Mouse (Mus musculus) forebrain, embryonic 10.5 days (tissue): Measurements from ENCODE around the gene Hist1h4f. TPM values are rescaled to one million over a fixed set of nuclear protein-coding genes. Genes with fewer than 3 reads are reported as not detected.
"Not testable (repeated sequence)": the region's sequence is repeated elsewhere in the genome, so short reads cannot be mapped to it uniquely, and the experiment has no call there.

Experiments used
- DNase-seq: peaks from one replicate; pipeline ENCODE4 v3.0.0-alpha.2; 2017; ENCODE audit warnings: low spot score; ENCODE audit errors: extremely low spot score
- H3K27ac ChIP-seq: fragments of 300-500 bp; sonication (generic); 2 replicates; pipeline ENCODE4 v1.5.1; 2016; ENCODE audit warnings: mild to moderate bottlenecking
- H3K27me3 ChIP-seq: fragments of 300-500 bp; sonication (generic); 2 replicates; pipeline ENCODE4 v1.6.1; 2016; ENCODE audit warnings: mild to moderate bottlenecking; ENCODE audit not compliant: poor library complexity, severe bottlenecking
- H3K36me3 ChIP-seq: fragments of 300-500 bp; sonication (generic); replicated peaks from 2 replicates; pipeline ENCODE4 v1.6.1; 2016; ENCODE audit warnings: mild to moderate bottlenecking, moderate library complexity
- H3K4me1 ChIP-seq: fragments of 300-500 bp; sonication (generic); 2 replicates; pipeline ENCODE4 v1.6.1; 2016
- H3K4me3 ChIP-seq: fragments of 300-500 bp; sonication (generic); 2 replicates; pipeline ENCODE4 v1.5.1; 2016; ENCODE audit warnings: mild to moderate bottlenecking, moderate library complexity
- H3K9me3 ChIP-seq: fragments of 300-500 bp; sonication (generic); 2 replicates; pipeline ENCODE4 v1.6.1; 2016; ENCODE audit warnings: mild to moderate bottlenecking, moderate library complexity
- WGBS: fragments of 180-500 bp; shearing (Covaris S2); methylation state at CpG from one replicate; pipeline ENCODE4 v1.1.7; 2016; 5-methylcytosine and 5-hydroxymethylcytosine counted together
- polyA plus RNA-seq: library from polyadenylated mRNA; unstranded; fragments of >200 nt; fragmentation: Nextera tagmentation; extraction: Ambion mirVana; gene quantifications from 2 replicates; pipeline ENCODE4 v1.2.1, GENCODE M21; 2016

Gene Hist1h4f
- 0.53 and 0.60 TPM in 2 replicates for polyA plus RNA-seq

GRCm38 (mm10) chr13:23551146-23551834 lies at the start of gene Hist1h4f:
Gene Hist1h4f (minus strand): TSS chr13:23551648.
- not testable (repeated sequence) for H3K36me3 ChIP-seq, H3K9me3 ChIP-seq, H3K27me3 ChIP-seq
- peak within 1 kb of the TSS; percentile 98 for H3K27ac ChIP-seq
- H3K4me3 ChIP-seq = peak within 1 kb of the TSS; percentile 54
- DNase-seq = peak; percentile 93
- peaks cover 45% of the 10 kb centered on the region for H3K4me1 ChIP-seq
- WGBS = under 1% methylated on average over 47 of the region's 47 CpGs

- Histone ChIP-seq H3K9me3 (no peaks in the 10 kb centered on the region), H3K27me3 (no peaks in the 10 kb centered on the region), H3K4me3 (no peak overlapping the region), H3K27ac (no peak overlapping the region), H3K4me1 (no peaks in the 10 kb centered on the region), H3K36me3 (0 out of 2 replicates have a peak, but pooled peaks cover 3% of the 10 kb centered on the region)
- DNase-seq = peak; percentile 71
- WGBS = 8% methylated on average over 9 of the region's 9 CpGs
Observed at GRCm38 (mm10) chr13:23597957-23598356, 46.5 kb upstream of the Hist1h4f start.

DNA sequence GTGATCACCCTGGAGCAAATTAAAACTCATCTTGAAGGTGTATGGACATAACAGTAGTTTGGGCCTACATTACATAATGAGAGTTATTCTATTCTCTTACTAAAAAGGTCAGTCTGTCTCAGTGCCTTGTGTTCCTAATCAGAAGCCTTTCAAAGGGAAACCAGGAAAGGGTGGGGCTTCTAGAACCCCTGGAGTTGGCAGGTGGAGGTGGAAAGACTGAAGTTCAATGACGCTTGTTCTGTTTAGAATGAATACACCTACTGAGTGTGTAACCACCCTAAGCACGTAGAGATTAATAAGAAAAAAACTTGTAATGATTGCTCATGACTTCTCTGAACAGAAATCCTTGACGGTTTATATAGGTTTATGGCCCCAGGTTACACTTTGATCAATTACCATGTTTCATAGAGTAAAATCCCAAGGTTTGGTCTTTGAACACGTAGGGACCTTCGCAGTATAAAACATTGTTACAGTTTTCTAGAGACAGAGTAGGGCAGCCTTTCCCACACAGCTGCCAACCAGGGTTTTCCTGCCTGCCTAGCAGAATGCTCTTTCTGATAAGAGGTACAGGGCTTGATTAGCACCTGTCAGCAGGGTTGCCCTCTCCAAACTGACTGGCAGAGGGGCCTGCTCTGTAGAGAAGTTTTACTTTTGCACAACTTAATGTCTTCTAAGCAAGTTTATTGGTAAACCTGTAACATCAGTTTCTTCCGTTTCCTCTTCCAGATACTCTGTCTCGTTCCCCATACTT lies 44.3 kb upstream of the Hist1h4f start:
- H3K4me1 ChIP-seq = no peaks in the 10 kb centered on the region
- 84% methylated on average over 7 of the region's 7 CpGs for WGBS
- no peak for DNase-seq
- no peak overlapping the region for H3K4me3 ChIP-seq
- no peaks in the 10 kb centered on the region for H3K36me3 ChIP-seq
- no peak overlapping the region for H3K27ac ChIP-seq
- no peaks in the 10 kb centered on the region for H3K27me3 ChIP-seq
- no peaks in the 10 kb centered on the region for H3K9me3 ChIP-seq

GRCm38 (mm10) chr13:23595185-23595584 lies 43.7 kb upstream of the Hist1h4f start:
- Histone ChIP-seq H3K4me1 (no peaks in the 10 kb centered on the region), H3K9me3 (no peaks in the 10 kb centered on the region)

DNA sequence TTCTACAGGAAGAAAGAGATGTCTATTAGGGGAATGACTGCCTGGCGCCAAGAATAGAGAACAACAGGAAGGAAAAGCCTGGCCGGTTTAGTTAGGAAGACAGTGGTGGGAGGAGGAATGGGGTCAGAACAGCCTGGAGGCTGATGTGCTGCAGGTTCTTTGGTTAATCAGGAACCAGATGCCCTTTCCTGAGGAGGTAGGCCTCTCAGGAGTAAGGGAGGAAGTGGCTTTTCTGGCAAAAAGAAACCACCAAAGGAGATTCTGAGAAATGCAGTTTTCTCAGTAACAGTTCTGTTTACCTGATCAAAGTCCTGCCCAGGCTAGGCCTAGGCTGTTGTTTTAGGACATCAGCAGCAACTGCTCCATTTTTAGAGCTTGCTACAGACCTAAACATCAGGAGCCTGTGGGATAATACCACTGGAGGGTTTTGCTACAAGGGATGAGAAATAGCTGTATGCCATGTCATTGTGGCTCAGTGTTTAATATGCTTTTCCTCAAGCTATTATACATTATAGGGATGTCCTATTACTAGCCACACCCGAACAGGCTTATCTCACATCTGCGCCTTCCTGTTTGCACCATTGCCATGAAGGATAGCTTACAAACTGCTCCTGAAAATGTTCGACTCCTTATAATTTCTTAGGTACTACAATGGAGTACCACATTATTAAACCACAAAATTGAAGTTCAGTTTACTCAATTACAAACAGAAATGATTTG lies 41.8 kb upstream of the Hist1h4f start:
- H3K27me3 ChIP-seq = no peaks in the 10 kb centered on the region
- no peaks in the 10 kb centered on the region for H3K36me3 ChIP-seq
- H3K4me1 ChIP-seq = no peaks in the 10 kb centered on the region
- H3K9me3 ChIP-seq = no peaks in the 10 kb centered on the region
- no peak for DNase-seq
- WGBS = 84% methylated on average over 5 of the region's 5 CpGs
- H3K4me3 ChIP-seq = no peak overlapping the region
- peak overlapping the region; percentile 27 for H3K27ac ChIP-seq

More at GRCm38 (mm10) chr13:23595185-23595584, 43.7 kb upstream of the Hist1h4f start:
- Histone ChIP-seq H3K36me3 (no peaks in the 10 kb centered on the region), H3K4me3 (no peak overlapping the region), H3K27ac (no peak overlapping the region), H3K27me3 (no peaks in the 10 kb centered on the region)
- WGBS = 80% methylated on average over 2 of the region's 2 CpGs
- DNase-seq = no peak

DNA sequence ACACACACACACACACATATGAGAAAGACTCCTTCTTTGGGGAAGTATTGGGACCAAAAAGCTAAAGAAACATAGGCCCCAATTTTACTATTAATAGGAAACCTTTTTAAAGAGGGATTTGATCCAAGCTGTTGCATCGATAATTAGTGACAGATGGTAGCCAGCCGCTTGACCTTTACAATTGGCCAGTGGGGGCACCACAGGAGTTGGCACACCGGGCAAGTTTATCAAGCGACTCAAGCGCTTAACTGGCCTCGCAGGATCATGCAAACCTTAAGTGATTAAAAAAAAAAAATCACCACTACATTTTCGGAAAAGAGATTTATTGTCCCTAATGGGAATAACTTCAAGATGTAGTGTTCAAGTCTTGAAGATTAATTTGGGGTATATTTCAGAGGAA lies 41.2 kb upstream of the Hist1h4f start:
- Histone ChIP-seq H3K27ac (0 out of 2 replicates have a peak overlapping the region, but pooled peaks have one; percentile 27), H3K4me1 (no peaks in the 10 kb centered on the region), H3K9me3 (no peaks in the 10 kb centered on the region), H3K27me3 (no peaks in the 10 kb centered on the region), H3K36me3 (no peaks in the 10 kb centered on the region), H3K4me3 (no peak overlapping the region)
- 89% methylated on average over 7 of the region's 7 CpGs for WGBS
- no peak for DNase-seq

GRCm38 (mm10) chr13:23591886-23592285 lies 40.4 kb upstream of the Hist1h4f start:
- H3K4me1 ChIP-seq, DNase-seq, H3K9me3 ChIP-seq, H3K27me3 ChIP-seq, H3K27ac ChIP-seq, H3K4me3 ChIP-seq, H3K36me3 ChIP-seq: not testable (repeated sequence)
- 94% methylated on average over 7 of the region's 7 CpGs for WGBS

DNA sequence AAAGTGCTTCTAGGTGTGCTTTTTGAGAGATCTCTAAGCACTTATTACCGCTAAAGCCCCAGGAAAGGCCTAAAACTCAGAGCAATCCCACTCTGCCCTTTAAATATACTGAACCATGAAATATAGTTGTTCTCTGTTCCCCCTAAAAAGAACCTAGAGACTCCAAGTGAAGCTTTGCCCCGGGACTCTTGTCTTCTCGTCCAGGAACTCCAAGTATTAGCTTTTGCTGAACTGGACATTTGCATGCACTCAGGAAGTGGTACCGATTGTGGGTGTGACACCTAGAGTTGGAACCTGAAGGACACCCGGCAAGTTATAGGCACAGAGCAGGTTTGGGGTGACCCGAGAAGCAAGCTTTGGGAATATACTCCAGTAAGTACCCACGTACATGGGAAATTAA lies 39.8 kb upstream of the Hist1h4f start:
- DNase-seq = no peak
- 94% methylated on average over 7 of the region's 7 CpGs for WGBS

DNA sequence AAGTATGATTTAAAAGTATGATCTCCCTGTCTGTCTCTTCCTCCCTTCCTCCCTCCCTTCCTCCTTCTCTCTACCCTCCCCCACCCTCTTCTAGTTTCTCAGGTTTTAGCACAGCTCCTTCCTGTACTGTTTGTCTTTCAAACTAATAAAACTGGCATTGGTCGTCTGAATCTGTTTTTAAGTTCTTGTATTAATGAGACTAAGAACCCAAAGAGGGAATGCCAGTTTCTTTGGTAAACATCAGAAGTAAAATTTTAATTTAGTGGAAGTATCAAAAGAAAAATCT lies 35.4 kb upstream of the Hist1h4f start:
- peak overlapping the region; percentile 94 for H3K27ac ChIP-seq
- H3K27me3 ChIP-seq = no peaks in the 10 kb centered on the region
- 7% methylated on average over 1 of the region's 1 CpGs for WGBS
- DNase-seq = no peak
- H3K4me3 ChIP-seq = peak overlapping the region; percentile 55
- no peaks in the 10 kb centered on the region for H3K36me3 ChIP-seq
- H3K4me1 ChIP-seq = peaks cover 44% of the 10 kb centered on the region
- no peaks in the 10 kb centered on the region for H3K9me3 ChIP-seq

More for the DNA sequence above, 39.8 kb upstream of the Hist1h4f start:
- no peaks in the 10 kb centered on the region for H3K27me3 ChIP-seq
- H3K9me3 ChIP-seq = no peaks in the 10 kb centered on the region
- peaks cover 10% of the 10 kb centered on the region for H3K4me1 ChIP-seq
- no peaks in the 10 kb centered on the region for H3K36me3 ChIP-seq
- no peak overlapping the region for H3K27ac ChIP-seq
- no peak overlapping the region for H3K4me3 ChIP-seq

GRCm38 (mm10) chr13:23586099-23586939 lies 34.9 kb upstream of the Hist1h4f start:
- no peaks in the 10 kb centered on the region for H3K36me3 ChIP-seq
- H3K9me3 ChIP-seq = no peaks in the 10 kb centered on the region

GRCm38 (mm10) chr13:23585442-23586098 lies 34.1 kb upstream of the Hist1h4f start:
- under 1% methylated on average over 30 of the region's 36 CpGs for WGBS
- peaks cover 52% of the 10 kb centered on the region for H3K4me1 ChIP-seq

More at GRCm38 (mm10) chr13:23586099-23586939, 34.9 kb upstream of the Hist1h4f start:
- WGBS = 1% methylated on average over 22 of the region's 22 CpGs
- Histone ChIP-seq H3K27ac (peak overlapping the region; percentile 94), H3K4me3 (peak overlapping the region; percentile 55), H3K27me3 (no peaks in the 10 kb centered on the region), H3K4me1 (peaks cover 45% of the 10 kb centered on the region)
- DNase-seq = peak; percentile 46

GRCm38 (mm10) chr13:23585029-23585441 lies 33.6 kb upstream of the Hist1h4f start:
- Histone ChIP-seq H3K4me1 (peaks cover 57% of the 10 kb centered on the region), H3K27me3 (no peaks in the 10 kb centered on the region), H3K9me3 (no peaks in the 10 kb centered on the region), H3K36me3 (no peaks in the 10 kb centered on the region), H3K27ac (peak overlapping the region; percentile 94), H3K4me3 (peak overlapping the region; percentile 55)
- peak; percentile 78 for DNase-seq
- WGBS = under 1% methylated on average over 21 of the region's 21 CpGs

More at GRCm38 (mm10) chr13:23585442-23586098, 34.1 kb upstream of the Hist1h4f start:
- peak overlapping the region; percentile 55 for H3K4me3 ChIP-seq
- peak; percentile 80 for DNase-seq
- peak overlapping the region; percentile 94 for H3K27ac ChIP-seq
- H3K36me3 ChIP-seq, H3K27me3 ChIP-seq, H3K9me3 ChIP-seq: not testable (repeated sequence)
